Mouse (Mus musculus): Measurements from ENCODE around the gene Kctd6. TPM values are rescaled to one million over a fixed set of nuclear protein-coding genes. Genes with fewer than 3 reads are reported as not detected.

Kctd6 gene
- polyA plus RNA-seq, 1 experiment = 16.9 TPM

DNA sequence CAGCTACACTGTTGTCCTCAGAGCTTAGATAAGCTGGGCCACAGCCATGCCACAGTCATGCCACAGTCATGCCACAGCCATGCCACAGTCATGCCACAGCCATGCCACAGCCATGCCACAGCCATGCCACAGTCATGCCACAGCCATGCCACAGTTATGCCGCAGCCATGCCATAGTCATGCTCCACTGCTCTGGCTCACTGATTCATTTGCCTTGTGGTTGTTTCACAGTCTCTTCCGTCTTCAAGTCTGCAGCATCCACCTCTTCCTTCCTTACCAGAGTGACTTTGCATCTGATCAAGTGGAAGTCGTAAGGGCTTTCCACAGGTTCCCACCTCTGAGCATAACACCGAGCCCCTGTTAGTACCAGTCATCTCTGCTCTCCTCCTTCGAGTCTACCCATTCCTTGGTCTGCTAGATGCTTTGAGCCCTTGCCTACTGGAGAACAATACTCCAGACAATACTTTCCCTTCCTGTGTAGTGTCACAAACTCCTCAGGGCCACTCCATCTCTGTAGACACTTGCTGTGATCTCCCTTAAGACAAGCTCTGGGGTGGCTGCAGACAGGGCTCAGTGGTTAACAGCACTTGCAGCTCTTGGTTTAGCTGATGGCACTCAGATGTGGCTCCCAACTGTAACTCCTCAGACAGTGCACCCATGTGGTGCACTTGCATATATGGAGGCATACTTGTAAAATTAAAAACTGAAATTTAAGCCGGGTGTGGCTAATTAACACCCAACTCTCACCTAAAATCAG is 18.4 kb downstream of the Kctd6 start:
- DNase-seq (ENCODE audit: low read depth) = no peak
- TF ChIP-seq POLR2A (IDR thresholded peaks at IDR 0.05; ENCODE audit: borderline replicate concordance, extremely low read depth, insufficient read depth, insufficient read length, poor library complexity, severe bottlenecking) (no peak), CTCF (IDR thresholded peaks at IDR 0.05; ENCODE audit: borderline replicate concordance, extremely low read depth, insufficient read depth, insufficient read length) (no peak)

- TF ChIP-seq POLR2A (IDR thresholded peaks at IDR 0.05; ENCODE audit: borderline replicate concordance, extremely low read depth, insufficient read depth, insufficient read length, poor library complexity, severe bottlenecking) (no peak), CTCF (IDR thresholded peaks at IDR 0.05; ENCODE audit: borderline replicate concordance, extremely low read depth, insufficient read depth, insufficient read length) (no peak)
- DNase-seq (ENCODE audit: low read depth) = no peak
These were observed 19.3 kb downstream of the Kctd6 start for GRCm38 (mm10) chr14:8233252-8233651.

DNA sequence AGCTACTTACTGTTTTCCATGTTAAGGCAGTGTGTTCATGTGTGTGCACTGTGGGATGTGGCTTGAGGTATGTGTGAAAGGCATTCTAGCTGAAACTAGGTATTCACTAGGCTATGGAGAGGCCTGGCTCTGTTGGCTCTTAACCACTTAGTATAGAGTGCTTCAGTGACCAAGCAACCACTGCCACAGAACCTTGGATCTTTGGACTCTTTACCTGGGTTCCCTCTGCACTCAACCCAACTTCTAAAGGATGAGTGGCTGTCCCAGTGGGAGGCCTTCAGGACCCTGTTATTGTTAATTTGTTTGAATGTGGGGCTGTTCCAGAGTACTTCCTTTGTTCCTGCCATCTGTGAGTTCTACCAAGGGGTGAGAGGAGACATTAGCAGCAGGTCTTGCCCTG is 27.9 kb downstream of the Kctd6 start:
- TF ChIP-seq CTCF (IDR thresholded peaks at IDR 0.05; ENCODE audit: borderline replicate concordance, extremely low read depth, insufficient read depth, insufficient read length) (no peak), POLR2A (IDR thresholded peaks at IDR 0.05; ENCODE audit: borderline replicate concordance, extremely low read depth, insufficient read depth, insufficient read length, poor library complexity, severe bottlenecking) (no peak)
- no peak for DNase-seq (ENCODE audit: low read depth)

DNA sequence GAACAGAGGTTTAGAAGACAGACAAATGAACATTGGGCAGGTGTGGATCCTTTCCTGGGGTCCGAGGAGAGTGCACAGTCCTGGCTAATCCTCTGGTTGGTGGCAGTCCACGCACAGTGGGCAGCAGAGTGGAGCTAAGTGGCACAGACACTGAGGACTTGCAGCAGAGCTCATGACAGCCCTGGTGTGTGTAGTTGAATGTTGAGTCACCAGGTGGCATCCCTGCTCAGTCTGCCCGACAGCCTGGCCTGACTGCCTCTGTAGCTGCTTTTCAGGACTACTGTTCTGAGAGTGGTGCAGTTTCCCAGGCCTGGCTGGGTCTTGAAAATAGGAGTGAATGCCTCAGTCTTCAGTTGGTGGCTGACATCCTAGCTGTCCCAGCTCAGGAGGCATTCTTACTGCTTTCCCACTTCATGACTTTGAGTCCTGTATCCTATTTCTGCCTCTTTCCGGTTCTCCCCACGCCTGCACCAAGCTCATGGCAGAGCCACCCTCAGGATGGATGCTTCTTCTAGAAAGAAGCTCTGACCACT is 28.5 kb downstream of the Kctd6 start:
- TF ChIP-seq POLR2A (IDR thresholded peaks at IDR 0.05; ENCODE audit: borderline replicate concordance, extremely low read depth, insufficient read depth, insufficient read length, poor library complexity, severe bottlenecking) (no peak), CTCF (IDR thresholded peaks at IDR 0.05; ENCODE audit: borderline replicate concordance, extremely low read depth, insufficient read depth, insufficient read length) (peak; percentile 61)
- peak; percentile 63 for DNase-seq (ENCODE audit: low read depth)

DNA sequence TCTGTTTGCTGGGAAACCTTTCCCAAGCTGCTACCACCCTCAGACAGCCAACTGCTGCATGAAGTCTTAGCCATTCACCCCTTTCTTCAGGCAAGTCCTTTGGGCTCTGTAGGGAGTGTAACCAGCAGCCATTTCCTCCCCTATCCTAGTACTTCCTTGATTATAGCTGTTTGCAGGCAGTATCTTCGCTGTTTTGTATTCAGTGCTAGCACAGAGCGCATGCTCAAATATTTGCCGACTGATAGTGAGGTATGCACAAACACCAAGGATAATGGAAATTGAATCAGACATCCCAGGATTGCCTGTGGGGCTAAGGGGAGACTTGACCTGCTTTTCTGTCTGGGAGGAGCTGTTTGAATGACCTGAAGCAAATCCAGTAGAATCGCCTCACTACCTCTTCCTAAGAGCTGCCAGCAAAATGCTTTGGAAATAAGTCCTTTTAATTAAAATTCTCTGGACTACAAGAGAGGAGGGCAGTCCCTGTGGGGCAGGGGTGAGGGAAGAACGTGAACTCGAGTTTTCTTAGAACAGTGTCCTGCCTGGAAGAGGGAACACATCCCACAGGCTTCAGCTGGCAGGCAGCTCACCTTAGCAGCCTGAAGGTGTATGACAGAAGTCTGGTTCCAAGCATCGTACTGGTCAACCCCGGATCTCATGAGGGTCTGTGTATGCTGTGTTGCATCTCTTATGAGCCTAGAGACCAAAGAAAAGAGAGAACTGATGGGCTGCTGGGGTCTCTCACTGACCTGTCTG is 29.4 kb downstream of the Kctd6 start:
- peak; percentile 33 for DNase-seq (ENCODE audit: low read depth)
- no peak for TF ChIP-seq CTCF (IDR thresholded peaks at IDR 0.05; ENCODE audit: borderline replicate concordance, extremely low read depth, insufficient read depth, insufficient read length)
- no peak for TF ChIP-seq POLR2A (IDR thresholded peaks at IDR 0.05; ENCODE audit: borderline replicate concordance, extremely low read depth, insufficient read depth, insufficient read length, poor library complexity, severe bottlenecking)

DNA sequence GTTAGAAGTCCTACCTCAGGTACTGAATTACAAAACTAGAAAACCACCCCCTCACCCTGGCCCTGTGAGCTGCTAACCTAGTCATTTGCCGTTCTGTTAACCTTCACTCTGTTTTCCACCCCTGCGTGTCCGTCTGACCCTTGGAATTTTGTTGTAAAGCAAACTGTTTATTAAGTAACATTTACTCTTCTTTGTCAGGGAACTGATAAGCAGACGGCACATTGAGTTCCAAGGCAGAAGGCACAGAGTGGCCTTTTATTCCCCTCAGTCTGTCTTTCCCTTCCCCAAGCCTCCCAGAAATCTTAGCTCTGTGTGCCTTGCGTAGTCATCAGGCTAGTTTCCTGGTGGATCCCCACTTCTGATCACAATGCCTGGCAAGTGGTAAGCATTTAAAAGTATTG is 30.3 kb downstream of the Kctd6 start:
- TF ChIP-seq CTCF (IDR thresholded peaks at IDR 0.05; ENCODE audit: borderline replicate concordance, extremely low read depth, insufficient read depth, insufficient read length) = no peak
- DNase-seq (ENCODE audit: low read depth) = no peak

GRCm38 (mm10) chr14:8246878-8247277 is 32.9 kb downstream of the Kctd6 start:
- no peak for TF ChIP-seq POLR2A (IDR thresholded peaks at IDR 0.05; ENCODE audit: borderline replicate concordance, extremely low read depth, insufficient read depth, insufficient read length, poor library complexity, severe bottlenecking)
- no peak for TF ChIP-seq CTCF (IDR thresholded peaks at IDR 0.05; ENCODE audit: borderline replicate concordance, extremely low read depth, insufficient read depth, insufficient read length)
- DNase-seq (ENCODE audit: low read depth) = no peak

GRCm38 (mm10) chr14:8249206-8249605 is 35.3 kb downstream of the Kctd6 start:
- DNase-seq (ENCODE audit: low read depth) = no peak
- TF ChIP-seq CTCF (IDR thresholded peaks at IDR 0.05; ENCODE audit: borderline replicate concordance, extremely low read depth, insufficient read depth, insufficient read length) = no peak
- no peak for TF ChIP-seq POLR2A (IDR thresholded peaks at IDR 0.05; ENCODE audit: borderline replicate concordance, extremely low read depth, insufficient read depth, insufficient read length, poor library complexity, severe bottlenecking)

- TF ChIP-seq POLR2A (IDR thresholded peaks at IDR 0.05; ENCODE audit: borderline replicate concordance, extremely low read depth, insufficient read depth, insufficient read length, poor library complexity, severe bottlenecking) = no peak
- TF ChIP-seq CTCF (IDR thresholded peaks at IDR 0.05; ENCODE audit: borderline replicate concordance, extremely low read depth, insufficient read depth, insufficient read length) = no peak
- no peak for DNase-seq (ENCODE audit: low read depth)
These were observed 36.4 kb downstream of the Kctd6 start for GRCm38 (mm10) chr14:8250141-8250871.

DNA sequence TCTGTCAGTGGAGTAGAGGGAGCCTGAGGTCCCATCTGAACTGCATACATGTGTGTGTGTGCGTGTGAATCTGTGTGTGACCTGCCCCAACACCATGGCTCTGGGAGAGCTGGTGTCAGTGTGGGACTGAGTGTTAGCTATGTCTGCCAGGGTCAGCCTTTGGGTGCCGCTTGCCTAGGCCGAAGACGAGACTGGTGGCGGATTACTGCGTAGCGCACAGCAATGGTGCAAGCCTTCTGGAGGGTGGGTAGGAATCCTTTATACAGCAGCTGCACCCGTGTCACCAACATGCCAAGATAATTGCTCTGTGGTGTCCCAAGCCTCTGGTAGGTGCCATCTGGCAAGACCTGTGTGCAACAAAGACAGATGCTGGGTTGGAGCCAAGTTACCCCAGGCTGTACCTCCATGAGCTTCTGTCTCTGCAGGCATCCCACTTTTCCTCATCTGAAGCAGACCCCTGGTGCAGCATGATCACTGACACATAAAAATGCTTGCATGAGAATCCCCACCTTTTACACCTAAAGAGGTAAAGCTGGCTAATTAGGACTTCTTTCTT is 37.5 kb downstream of the Kctd6 start:
- DNase-seq (ENCODE audit: low read depth) = peak; percentile 34
- TF ChIP-seq CTCF (IDR thresholded peaks at IDR 0.05; ENCODE audit: borderline replicate concordance, extremely low read depth, insufficient read depth, insufficient read length) (no peak), POLR2A (IDR thresholded peaks at IDR 0.05; ENCODE audit: borderline replicate concordance, extremely low read depth, insufficient read depth, insufficient read length, poor library complexity, severe bottlenecking) (no peak)

Data from brain, embryonic 14.5 days (tissue).